Mouse (Mus musculus): ENCODE data around the gene Dnmt3a.

DNA sequence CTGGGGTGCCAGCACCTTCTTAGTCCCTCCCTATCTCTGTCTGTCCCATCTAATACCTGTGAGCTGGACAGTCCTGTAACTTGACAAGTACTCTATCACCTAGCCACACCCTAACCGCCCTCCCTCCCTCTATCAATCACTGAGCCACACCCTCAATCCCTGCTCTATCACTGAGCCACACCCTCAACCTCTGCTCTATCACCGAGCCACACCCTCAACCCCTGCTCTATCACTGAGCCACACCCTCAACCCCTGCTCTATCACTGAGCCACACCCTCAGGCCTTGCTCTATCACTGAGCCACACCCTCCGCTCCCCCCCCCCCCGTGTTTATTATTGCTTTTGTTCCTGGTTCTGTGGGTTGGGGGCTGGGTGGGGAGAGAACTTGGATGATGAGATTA is 10.2 kb upstream of the Dnmt3a start:
- TF ChIP-seq CTCF (IDR thresholded peaks at IDR 0.05; ENCODE audit: low read depth) (no peak), EP300 (IDR thresholded peaks at IDR 0.05; ENCODE audit: low read depth) (no peak)
